Mouse (Mus musculus) naive thymus-derived CD4-positive, alpha-beta T cell, adult 2 months (primary cell): ENCODE results near the gene Vma21.
A peak's percentile ranks its signal among the peaks of the same experiment; 100 is the strongest.

Experiments
- DNase-seq: peaks from one replicate; pipeline ENCODE4 v3.0.0-alpha.2; 2011; ENCODE audit warnings: low read depth

The Vma21 gene

DNA sequence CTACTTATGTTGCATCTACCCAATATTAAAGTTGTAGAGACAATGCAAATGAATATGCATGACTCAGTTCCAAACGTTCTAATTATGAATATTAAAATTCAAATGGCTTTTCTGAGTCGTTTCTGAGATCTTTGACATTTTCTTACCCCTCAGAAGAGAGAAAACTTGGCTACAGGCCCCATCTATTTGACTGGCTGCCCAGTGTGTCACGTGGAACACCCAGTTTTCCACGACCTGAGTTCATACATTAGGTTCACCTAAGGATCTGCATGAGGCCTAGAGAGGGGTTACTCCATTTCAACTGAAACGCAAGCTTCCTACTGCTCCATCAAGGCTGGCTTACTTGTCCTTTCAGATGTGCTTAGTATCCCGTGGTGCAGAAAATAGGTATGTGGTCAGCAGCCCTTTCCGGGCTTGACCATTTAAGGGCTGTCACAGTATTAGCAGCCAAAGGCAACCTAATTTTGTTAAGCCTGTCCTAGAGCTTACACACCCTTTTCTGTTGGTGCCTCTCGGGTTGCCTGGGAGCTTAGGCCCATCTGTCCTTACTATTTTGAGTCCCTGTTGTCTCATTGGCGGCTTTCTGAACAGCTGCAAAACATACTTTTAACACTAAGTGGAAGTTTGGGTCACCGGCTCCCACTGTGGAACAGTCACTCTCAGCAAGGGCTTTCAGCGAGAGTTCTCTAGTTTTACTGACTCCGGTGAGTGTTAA lies at the start of gene Vma21:
Gene Vma21, plus strand, starts transcription at position 294 of the 715 bp plus-strand sequence.
- no peak for DNase-seq

- no peak for DNase-seq
Measured at GRCm38 (mm10) chrX:71767909-71768308, 47.8 kb upstream of the Vma21 start.

DNA sequence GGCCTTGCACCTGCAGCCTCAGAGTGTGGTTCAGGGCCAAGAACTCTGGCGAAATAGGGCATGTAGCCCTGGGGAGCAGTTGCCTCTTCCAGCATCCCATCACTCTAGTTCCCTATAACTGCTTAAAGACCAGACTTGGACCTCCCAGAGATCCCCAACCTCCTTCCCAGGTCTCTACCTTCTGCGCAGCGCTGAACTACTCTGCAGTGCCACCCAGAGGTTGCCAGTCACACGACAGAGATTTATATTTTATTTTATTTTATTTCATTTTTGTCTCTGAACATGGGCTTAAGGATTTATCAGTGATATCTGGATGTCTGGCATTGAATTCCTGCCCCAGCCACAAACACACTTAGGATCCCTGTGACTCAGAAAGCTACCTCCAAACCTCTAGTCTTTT lies 24.6 kb upstream of the Vma21 start:
- no peak for DNase-seq

DNA sequence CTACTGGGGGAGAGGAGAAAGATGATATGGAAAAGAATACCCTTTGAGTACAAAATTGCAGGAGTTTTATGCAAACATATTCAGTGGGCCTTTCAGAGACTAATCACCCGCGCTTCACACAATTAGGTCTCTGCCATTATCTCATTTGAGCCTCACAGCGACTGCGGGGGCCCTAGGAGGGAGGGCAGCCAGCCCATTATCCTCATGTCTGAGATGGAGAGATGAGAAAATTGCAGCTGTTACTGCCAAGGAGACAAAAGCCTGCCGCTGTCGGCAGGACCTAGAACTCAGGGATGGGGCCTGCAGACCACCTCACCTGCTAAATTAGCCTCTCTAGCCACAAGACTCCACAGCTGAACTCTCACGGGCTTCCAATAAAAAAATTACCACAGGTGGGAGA lies 18.0 kb upstream of the Vma21 start:
- no peak for DNase-seq

DNA sequence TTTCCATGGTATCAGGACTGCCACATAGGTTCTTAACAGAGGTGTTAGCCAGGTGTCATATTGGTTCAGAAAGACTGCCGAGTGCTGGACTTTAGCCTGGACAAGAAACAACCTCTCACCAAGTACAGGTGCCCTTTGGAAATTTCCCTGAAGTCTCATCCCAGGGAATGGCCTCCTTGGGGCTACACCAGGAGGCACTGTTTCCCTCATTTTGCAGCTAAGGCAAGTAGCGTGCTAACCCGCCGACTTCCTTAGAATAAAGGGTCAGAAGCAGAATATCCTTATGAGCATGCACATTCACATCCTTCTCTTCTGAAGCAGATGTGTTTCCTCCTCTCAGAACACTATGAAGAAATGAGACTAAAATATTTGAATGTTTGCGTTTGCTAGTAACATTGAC lies 16.8 kb upstream of the Vma21 start:
- no peak for DNase-seq

DNA sequence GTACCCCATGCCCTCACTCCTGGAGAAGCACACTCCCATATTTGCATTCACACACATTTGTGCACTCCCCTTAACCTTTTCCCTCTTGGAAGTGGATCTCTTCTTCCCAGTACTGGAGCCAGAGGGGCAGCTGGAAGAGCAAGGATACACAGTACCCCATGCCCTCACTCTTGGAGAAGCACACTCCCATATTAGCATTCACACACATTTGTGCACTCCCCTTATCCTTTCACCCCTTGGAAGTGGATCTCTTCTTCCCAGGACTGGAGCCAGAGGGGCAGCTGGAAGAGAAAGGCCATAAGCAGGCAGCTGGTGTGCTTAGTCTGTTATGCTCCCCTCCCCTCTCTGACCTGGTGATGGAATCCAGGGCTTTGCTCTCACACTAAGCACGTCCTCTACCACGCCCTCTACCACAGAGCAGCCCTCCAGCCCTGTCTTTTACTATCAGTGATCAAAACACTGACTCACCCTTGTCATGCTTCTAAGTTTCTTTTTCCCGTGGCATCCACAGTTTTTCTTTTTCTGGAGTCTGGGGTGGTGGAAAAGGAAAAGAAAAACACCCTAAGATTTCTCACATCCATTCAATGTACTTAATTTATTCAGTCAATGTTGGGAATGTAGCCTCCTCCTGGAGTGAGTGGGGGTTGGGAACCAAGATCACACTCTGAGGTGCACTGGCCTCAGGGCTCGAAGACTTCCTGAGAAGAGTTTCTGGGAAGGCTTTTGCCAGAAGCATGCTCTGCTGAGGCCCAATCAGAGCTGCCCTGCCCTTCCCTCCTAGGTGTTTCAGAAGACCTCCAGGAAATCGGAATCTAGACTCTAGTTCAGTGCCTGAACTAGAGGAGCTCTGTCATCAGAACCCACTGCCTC lies 3.5 kb upstream of the Vma21 start:
- DNase-seq: no peak

DNA sequence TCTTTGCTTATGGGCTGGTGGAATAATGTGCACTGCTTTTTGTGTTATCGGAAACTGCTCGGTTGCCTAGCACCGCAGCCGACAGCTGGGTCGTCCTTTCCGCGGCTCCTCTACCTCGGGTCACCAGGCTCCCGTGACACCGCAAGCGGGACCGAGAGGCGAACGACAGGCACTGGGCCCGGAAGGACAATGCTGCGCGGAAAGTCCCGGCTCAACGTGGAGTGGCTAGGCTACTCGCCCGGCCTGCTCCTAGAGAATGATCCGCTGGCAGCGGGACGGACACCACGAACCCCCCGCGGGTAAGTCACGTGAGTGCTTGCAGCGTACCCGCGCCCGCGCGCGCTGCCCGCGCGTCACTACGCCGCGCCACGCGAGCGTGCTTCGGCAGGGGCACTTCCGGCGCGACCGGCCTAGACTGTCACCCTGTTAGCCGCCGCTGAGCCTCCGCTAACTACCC lies 705 bp downstream of the Vma21 start:
- peak; percentile 85 for DNase-seq

GRCm38 (mm10) chrX:71816931-71817361 lies 1.2 kb downstream of the Vma21 start:
- no peak for DNase-seq

DNA sequence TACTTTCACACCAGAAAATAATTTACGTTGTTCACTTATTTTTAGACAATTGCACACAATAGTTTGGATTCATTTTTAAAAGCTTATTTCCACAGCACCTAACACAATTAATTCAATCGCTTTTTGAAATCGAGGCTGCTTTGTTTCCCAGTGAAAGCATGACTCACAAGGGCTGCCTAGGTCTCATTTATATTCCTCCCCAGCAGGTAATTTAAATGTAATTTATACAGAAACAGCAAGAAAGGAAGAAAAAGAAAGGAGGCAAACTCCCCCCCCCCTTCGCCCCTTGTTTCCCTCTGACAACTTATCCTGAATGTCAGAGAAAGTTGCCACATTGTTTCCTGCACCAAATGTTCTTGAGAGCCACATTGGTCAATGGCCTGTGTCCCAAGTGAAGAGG lies 23.2 kb downstream of the Vma21 start:
- no peak for DNase-seq

- DNase-seq: no peak
Measured at GRCm38 (mm10) chrX:71846696-71847095, 31.0 kb downstream of the Vma21 start.

DNA sequence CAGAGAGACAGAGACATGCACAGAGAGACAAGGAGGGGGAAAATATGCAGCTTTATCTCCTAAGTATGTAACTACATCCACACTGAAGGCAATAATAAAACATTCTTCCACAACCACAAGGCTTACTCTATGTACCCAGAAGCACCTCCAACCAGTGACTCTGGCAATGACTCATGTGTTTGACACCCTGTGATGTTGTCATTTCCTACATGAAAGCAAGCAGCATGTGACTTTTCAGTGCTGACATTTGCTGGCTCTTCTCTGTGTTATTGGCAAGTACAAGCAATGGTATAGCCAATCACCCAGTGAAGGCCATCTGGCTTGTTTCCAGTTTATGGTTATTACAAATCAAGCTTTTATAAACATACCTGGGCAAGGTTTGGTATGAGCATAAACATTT lies 38.1 kb downstream of the Vma21 start:
- DNase-seq: no peak
